Mouse (Mus musculus): Measurements from ENCODE around the gene Ccdc105.

The Ccdc105 gene

GRCm38 (mm10) chr10:78716231-78716630, 36.6 kb downstream of the Ccdc105 start:
- DNase-seq (ENCODE audit: low spot score in 2 of 2) = no peak

- DNase-seq (ENCODE audit: low spot score in 2 of 2) = no peak
These were observed 37.7 kb downstream of the Ccdc105 start for GRCm38 (mm10) chr10:78715156-78715555.

- DNase-seq (ENCODE audit: low spot score in 2 of 2) = no peak
These were observed 38.7 kb downstream of the Ccdc105 start for GRCm38 (mm10) chr10:78714129-78714528.

GRCm38 (mm10) chr10:78710706-78711105, 42.2 kb downstream of the Ccdc105 start:
- DNase-seq (ENCODE audit: low spot score in 2 of 2) = no peak

- DNase-seq (ENCODE audit: low spot score in 2 of 2) = no peak
These were observed 52.0 kb downstream of the Ccdc105 start for GRCm38 (mm10) chr10:78700881-78701280.

Data from urinary bladder, adult 18-20 months (tissue).